In the genomic region with DNA sequence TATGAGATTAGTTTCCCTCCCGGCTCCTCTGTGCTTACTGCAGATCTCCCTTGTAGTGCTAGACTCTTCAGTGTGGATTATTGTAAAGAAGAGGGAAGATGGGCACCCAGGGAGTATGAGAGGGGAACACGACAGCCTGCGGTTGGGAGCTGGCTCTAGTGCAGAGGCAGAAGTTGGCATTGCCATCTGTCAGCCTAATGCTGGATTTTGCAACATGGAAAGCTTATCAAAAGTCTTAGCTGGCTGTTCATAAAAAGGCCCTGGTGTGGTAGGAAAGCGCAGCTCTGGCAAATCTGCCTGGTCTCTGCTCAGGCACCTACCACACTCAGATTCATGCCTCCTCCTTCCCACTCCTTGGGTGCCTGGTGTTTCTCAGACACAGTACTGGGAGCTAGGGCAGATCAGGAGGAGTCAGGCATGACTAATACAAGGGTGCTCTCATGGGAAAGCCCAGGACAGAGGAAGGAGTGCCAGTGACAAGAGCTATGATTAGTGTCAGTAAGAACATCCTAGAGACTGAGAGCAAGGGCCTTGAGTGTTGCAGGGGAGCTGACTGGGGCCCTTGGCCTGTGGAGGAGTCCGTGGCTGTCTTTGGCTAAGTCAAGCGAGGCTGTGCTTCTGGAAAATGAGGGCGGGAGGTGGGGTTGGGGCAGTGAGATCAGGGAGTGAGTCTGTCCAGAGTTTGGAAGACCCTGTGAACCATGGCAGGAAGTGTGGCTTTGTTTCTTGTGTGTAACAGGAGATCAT, we compare ENCODE assay signal across 10 mouse cellular contexts.
DNase-seq lines count a peak whose midpoint lies in the region; ATAC-seq and TF ChIP-seq lines count a peak whose summit lies in the region.
"Had no signal": no experiment of that assay in that cellular context is flagged by ENCODE, and none has a peak within 500 bp of the region (broad histone marks: within the 10 kb centered on the region; RNA-seq: fewer than 3 reads in every experiment).

No protein-coding gene starts in this region.

- WGBS in heart, adult 2 months: 66% methylated on average over 7 of the region's 7 CpGs
- WGBS in hindbrain, embryonic 15.5 days: 56% methylated on average over 7 of the region's 7 CpGs

- peak; percentile 16 for DNase-seq in heart, adult 18-20 months
- DNase-seq in heart, adult 2 months: no peak
- DNase-seq in right cerebral cortex, adult 18-20 months: peak; percentile 56
- DNase-seq in right cerebral cortex, postnatal 25 days: no peak
- peak; percentile 14 for DNase-seq in thymus, postnatal 14 days
- no peak for DNase-seq in spleen, postnatal 14 days (ENCODE audit: low spot score in 2 of 2)
- DNase-seq: cerebellum, adult 8-10 months had no signal

- no peak overlapping the region for H3K9ac ChIP-seq in heart, adult 2 months (ENCODE audit: low read depth, low read length)
- H3K9ac ChIP-seq in hindbrain, embryonic 15.5 days: no peak overlapping the region

- TF ChIP-seq POLR2A in heart, adult 2 months (IDR thresholded peaks at IDR 0.05; ENCODE audit: insufficient read depth, low read depth, low read length): no peak

- no peak for ATAC-seq in hindbrain, embryonic 15.5 days (ENCODE audit: low FRiP score, low read depth)
- no peak for ATAC-seq in monocyte, adult 5-6 weeks (replicated peaks; ENCODE audit: insufficient number of reproducible peaks, low FRiP score, low TSS enrichment, poor library complexity, severe bottlenecking)

- TF ChIP-seq CTCF in heart, adult 2 months (IDR thresholded peaks at IDR 0.05): no peak

- H3K4me1 ChIP-seq in heart, adult 2 months (ENCODE audit: control insufficient read depth, insufficient read depth, low read length): no peaks in the 10 kb centered on the region
- H3K4me1 ChIP-seq in hindbrain, embryonic 15.5 days (replicated peaks): peaks cover 52% of the 10 kb centered on the region

- H3K4me3 ChIP-seq in heart, adult 2 months: no peak overlapping the region
- H3K4me3 ChIP-seq in hindbrain, embryonic 15.5 days: no peak overlapping the region

- H3K79me2 ChIP-seq in heart, adult 2 months (replicated peaks; ENCODE audit: control insufficient read depth, insufficient read depth, low read length): no peaks in the 10 kb centered on the region

- no peaks in the 10 kb centered on the region for H3K27me3 ChIP-seq in heart, adult 2 months (ENCODE audit: control insufficient read depth, insufficient read depth, low read length)
- no peaks in the 10 kb centered on the region for H3K27me3 ChIP-seq in hindbrain, embryonic 15.5 days

- no peak overlapping the region for H3K4me2 ChIP-seq in hindbrain, embryonic 15.5 days

- no peaks in the 10 kb centered on the region for H3K9me3 ChIP-seq in hindbrain, embryonic 15.5 days

- no peak overlapping the region for H3K27ac ChIP-seq in heart, adult 2 months
- peak overlapping the region; percentile 46 for H3K27ac ChIP-seq in hindbrain, embryonic 15.5 days (replicated peaks)
- H3K27ac ChIP-seq: macrophage had no signal

- no peak for TF ChIP-seq EP300 in heart, adult 2 months (IDR thresholded peaks at IDR 0.05; ENCODE audit: insufficient read depth, low read depth, low read length)

- no peaks in the 10 kb centered on the region for H3K36me3 ChIP-seq in heart, adult 2 months (ENCODE audit: control insufficient read depth, insufficient read depth, low read length)
- H3K36me3 ChIP-seq in hindbrain, embryonic 15.5 days: 0 out of 2 replicates have a peak, but pooled peaks cover 5% of the 10 kb centered on the region

- intact Hi-C loops in heart, adult 2 months (cut with DNase I): no loop called here

Comparison
In these comparisons a context has a peak if more than half of its experiments do, and no peak if none do; other contexts are left out.
1. DNase-seq: peak in heart, adult 18-20 months (2 of 2), right cerebral cortex, adult 18-20 months (single experiment) and thymus, postnatal 14 days (single experiment); none in heart, adult 2 months (0 of 2), right cerebral cortex, postnatal 25 days (single experiment) and spleen, postnatal 14 days (0 of 2).